Mouse (Mus musculus) MEL (cell line): ENCODE measurements around the gene Camta1. TPM values are rescaled to one million over a fixed set of nuclear protein-coding genes. Genes with fewer than 3 reads are reported as not detected.
A peak's percentile ranks its signal among the peaks of the same experiment; 100 is the strongest.

Source experiments
- DNase-seq: peaks from one replicate; pipeline ENCODE4 v3.0.0; 2011; ENCODE audit warnings: low read depth, low spot score
- H3K27ac ChIP-seq: 2 replicates; pipeline ENCODE4 v1.5.1; 2012; ENCODE audit warnings: low read depth, mild to moderate bottlenecking, control low read depth, low read length, moderate library complexity; ENCODE audit not compliant: control insufficient read depth
- H3K27me3 ChIP-seq, 2 experiments: fragments of 150-350 bp in 1 of 2; sonication (generic) in 1 of 2; 2 replicates each; pipeline ENCODE4 v1.6.1; 2012; ENCODE audit warnings: low read length in 2 of 2, mild to moderate bottlenecking in 2 of 2, improper control_type of control experiment in 1 of 2, moderate library complexity in 1 of 2; ENCODE audit not compliant: insufficient read depth in 2 of 2, control insufficient read depth in 1 of 2
- H3K36me3 ChIP-seq, 2 experiments: 2 replicates each; pipeline ENCODE4 v1.6.1; 2012 to 2014; ENCODE audit warnings: low read length in 2 of 2, improper control_type of control experiment in 1 of 2, inconsistent platforms in 1 of 2, mild to moderate bottlenecking in 1 of 2; ENCODE audit not compliant: insufficient read depth in 2 of 2, control insufficient read depth in 1 of 2
- H3K4me1 ChIP-seq, 2 experiments: fragments of 150-350 bp in 1 of 2; sonication (generic) in 1 of 2; 2 replicates each; pipeline ENCODE4 v1.6.1; 2012; ENCODE audit warnings: low read length in 2 of 2, improper control_type of control experiment in 1 of 2, mild to moderate bottlenecking in 1 of 2; ENCODE audit not compliant: insufficient read depth in 2 of 2, control insufficient read depth in 1 of 2
- H3K4me3 ChIP-seq, 2 experiments: fragments of 150-350 bp in 1 of 2; sonication (generic) in 1 of 2; 2 replicates each; pipeline ENCODE4 v1.5.1; 2012; ENCODE audit warnings: low read depth in 2 of 2, low read length in 2 of 2, mild to moderate bottlenecking in 2 of 2, moderate library complexity in 2 of 2, control low read depth in 1 of 2, improper control_type of control experiment in 1 of 2; ENCODE audit not compliant: control insufficient read depth in 1 of 2, insufficient read depth in 1 of 2
- H3K79me2 ChIP-seq: 2 replicates; pipeline ENCODE4 v1.6.1; 2012; ENCODE audit warnings: mild to moderate bottlenecking, low read length, moderate library complexity; ENCODE audit not compliant: control insufficient read depth, poor library complexity, insufficient read depth
- H3K9ac ChIP-seq: 2 replicates; pipeline ENCODE4 v1.6.1; 2012; ENCODE audit warnings: low read depth, mild to moderate bottlenecking, control low read depth, low read length, moderate library complexity; ENCODE audit not compliant: control insufficient read depth, poor library complexity, severe bottlenecking
- H3K9me3 ChIP-seq: fragments of 150-350 bp; sonication (generic); replicated peaks from 2 replicates; pipeline ENCODE4 v1.6.1; 2012; ENCODE audit warnings: mild to moderate bottlenecking, low read length, improper control_type of control experiment, moderate library complexity; ENCODE audit not compliant: insufficient read depth
- CTCF ChIP-seq, 3 experiments: IDR thresholded peaks in 2 of 3; conservative IDR thresholded peaks in 1 of 3; 2 replicates each; pipeline ENCODE4 v1.5.1; 2011 to 2012; ENCODE audit warnings: low read length in 3 of 3, low read depth in 2 of 3, mild to moderate bottlenecking in 2 of 3, improper control_type of control experiment in 1 of 3, inconsistent platforms in 1 of 3, mixed read lengths in 1 of 3, moderate library complexity in 1 of 3; ENCODE audit not compliant: control insufficient read depth in 1 of 3, insufficient read depth in 1 of 3, poor library complexity in 1 of 3, severe bottlenecking in 1 of 3
- ELF1 ChIP-seq: IDR thresholded peaks from 2 replicates; pipeline ENCODE4 v1.6.1; 2014; ENCODE audit warnings: low read depth, mild to moderate bottlenecking, inconsistent platforms, low read length, improper control_type of control experiment, moderate library complexity
- EP300 ChIP-seq, 2 experiments: IDR thresholded peaks; 2 replicates each; pipeline ENCODE4 v1.6.1; 2011; ENCODE audit warnings: improper control_type of control experiment in 2 of 2, low read length in 2 of 2, low read depth in 1 of 2, mild to moderate bottlenecking in 1 of 2
- ETS1 ChIP-seq: IDR thresholded peaks from 2 replicates; pipeline ENCODE4 v1.6.1; 2012; ENCODE audit warnings: low read depth, mild to moderate bottlenecking, inconsistent platforms, low read length, improper control_type of control experiment, moderate library complexity
- GABPA ChIP-seq: IDR thresholded peaks from 2 replicates; pipeline ENCODE4 v1.6.1; 2012; ENCODE audit warnings: low read depth, mild to moderate bottlenecking, inconsistent platforms, low read length, improper control_type of control experiment, moderate library complexity
- GATA1 ChIP-seq: IDR thresholded peaks from 2 replicates; pipeline ENCODE4 v1.6.1; 2011; ENCODE audit warnings: low read depth, low read length, improper control_type of control experiment
- KAT2A ChIP-seq: conservative IDR thresholded peaks from 2 replicates; pipeline ENCODE4 v1.6.1; 2012; ENCODE audit warnings: low read depth, low read length, improper control_type of control experiment, inconsistent platforms
- MAFK ChIP-seq: IDR thresholded peaks from 2 replicates; pipeline ENCODE4 v1.6.1; 2011; ENCODE audit warnings: low read depth, mild to moderate bottlenecking, low read length, improper control_type of control experiment, borderline replicate concordance
- MAX ChIP-seq: IDR thresholded peaks from 2 replicates; pipeline ENCODE4 v1.6.1; 2011; ENCODE audit warnings: low read length, improper control_type of control experiment
- MAZ ChIP-seq: IDR thresholded peaks from 2 replicates; pipeline ENCODE4 v1.6.1; 2012; ENCODE audit warnings: low read depth, mild to moderate bottlenecking, inconsistent platforms, low read length, improper control_type of control experiment
- MEF2A ChIP-seq: IDR thresholded peaks from 2 replicates; pipeline ENCODE4 v1.6.1; 2014; ENCODE audit warnings: low read depth, mild to moderate bottlenecking, inconsistent platforms, low read length, improper control_type of control experiment; ENCODE audit not compliant: poor library complexity, insufficient replicate concordance, severe bottlenecking; ENCODE audit errors: extremely low read depth
- MXI1 ChIP-seq: IDR thresholded peaks from 2 replicates; pipeline ENCODE4 v1.6.1; 2011; ENCODE audit warnings: mild to moderate bottlenecking, low read depth, low read length, improper control_type of control experiment
- MYB ChIP-seq: IDR thresholded peaks from 2 replicates; pipeline ENCODE4 v1.6.1; 2011; ENCODE audit warnings: mild to moderate bottlenecking, low read depth, low read length, improper control_type of control experiment
- NELFE ChIP-seq: IDR thresholded peaks from 2 replicates; pipeline ENCODE4 v1.6.1; 2011; ENCODE audit warnings: low read depth, low read length, improper control_type of control experiment
- POLR2A ChIP-seq, 2 experiments: IDR thresholded peaks; 2 replicates each; pipeline ENCODE4 v1.6.1; 2011 to 2012; ENCODE audit warnings: low read length in 2 of 2, mild to moderate bottlenecking in 2 of 2, control low read depth in 1 of 2, improper control_type of control experiment in 1 of 2, low read depth in 1 of 2, moderate library complexity in 1 of 2; ENCODE audit not compliant: control insufficient read depth in 1 of 2, insufficient read depth in 1 of 2, poor library complexity in 1 of 2
- POLR2AphosphoS2 ChIP-seq: IDR thresholded peaks from 2 replicates; pipeline ENCODE4 v1.6.1; 2011; ENCODE audit warnings: low read length, improper control_type of control experiment
- POLR2AphosphoS5 ChIP-seq: IDR thresholded peaks from 2 replicates; pipeline ENCODE4 v1.6.1; 2012; ENCODE audit warnings: low read depth, borderline replicate concordance, mild to moderate bottlenecking, inconsistent platforms, low read length, moderate library complexity, mixed read lengths
- RAD21 ChIP-seq: IDR thresholded peaks from 2 replicates; pipeline ENCODE4 v1.6.1; 2011; ENCODE audit warnings: mild to moderate bottlenecking, low read depth, low read length, improper control_type of control experiment
- RCOR1 ChIP-seq: IDR thresholded peaks from 2 replicates; pipeline ENCODE4 v1.6.1; 2012; ENCODE audit warnings: low read depth, mild to moderate bottlenecking, inconsistent platforms, low read length, improper control_type of control experiment
- SIN3A ChIP-seq: IDR thresholded peaks from 2 replicates; pipeline ENCODE4 v1.6.1; 2012; ENCODE audit warnings: low read length, improper control_type of control experiment, inconsistent platforms
- SMC3 ChIP-seq: IDR thresholded peaks from 2 replicates; pipeline ENCODE4 v1.6.1; 2011; ENCODE audit warnings: low read depth, low read length, improper control_type of control experiment
- TCF12 ChIP-seq: IDR thresholded peaks from 2 replicates; pipeline ENCODE4 v1.6.1; 2014; ENCODE audit warnings: low read depth, mild to moderate bottlenecking, inconsistent platforms, low read length, improper control_type of control experiment, moderate library complexity
- USF1 ChIP-seq: IDR thresholded peaks from 2 replicates; pipeline ENCODE4 v1.6.1; 2014; ENCODE audit warnings: low read depth, mild to moderate bottlenecking, inconsistent platforms, low read length, improper control_type of control experiment, moderate library complexity
- USF2 ChIP-seq, 2 experiments: IDR thresholded peaks; 2 replicates each; pipeline ENCODE4 v1.6.1; 2011 to 2012; ENCODE audit warnings: improper control_type of control experiment in 2 of 2, low read length in 2 of 2, borderline replicate concordance in 1 of 2, inconsistent platforms in 1 of 2, low read depth in 1 of 2, mild to moderate bottlenecking in 1 of 2; ENCODE audit not compliant: insufficient read depth in 1 of 2
- ZMIZ1 ChIP-seq: IDR thresholded peaks from 2 replicates; pipeline ENCODE4 v1.6.1; 2012; ENCODE audit warnings: low read depth, mild to moderate bottlenecking, inconsistent platforms, low read length, improper control_type of control experiment, moderate library complexity
- ZNF384 ChIP-seq: IDR thresholded peaks from 2 replicates; pipeline ENCODE4 v1.6.1; 2012; ENCODE audit warnings: low read depth, mild to moderate bottlenecking, inconsistent platforms, low read length, improper control_type of control experiment
- polyA plus RNA-seq, 2 experiments: library from polyadenylated mRNA; stranded (reverse) in 1 of 2; unstranded in 1 of 2; fragments of >175 nt in 1 of 2; fragments of >200 nt in 1 of 2; gene quantifications; 2 replicates each; pipeline versions ENCODE4 v1.2.1 to v1.2.4; 2012; ENCODE audit warnings: low replicate concordance in 2 of 2, low read depth in 1 of 2; ENCODE audit not compliant: insufficient read length in 2 of 2, insufficient read depth in 1 of 2, missing spikeins in 1 of 2
- total RNA-seq: library from RNA; depleted of rRNA; stranded (reverse); fragments of 300-350 nt; gene quantifications from 2 replicates; pipeline ENCODE4 v1.2.3, GENCODE M21; 2012

Gene Camta1
- total and polyA plus RNA-seq, 3 experiments, result 28.2 to 87.5 TPM; not detected in 1

DNA sequence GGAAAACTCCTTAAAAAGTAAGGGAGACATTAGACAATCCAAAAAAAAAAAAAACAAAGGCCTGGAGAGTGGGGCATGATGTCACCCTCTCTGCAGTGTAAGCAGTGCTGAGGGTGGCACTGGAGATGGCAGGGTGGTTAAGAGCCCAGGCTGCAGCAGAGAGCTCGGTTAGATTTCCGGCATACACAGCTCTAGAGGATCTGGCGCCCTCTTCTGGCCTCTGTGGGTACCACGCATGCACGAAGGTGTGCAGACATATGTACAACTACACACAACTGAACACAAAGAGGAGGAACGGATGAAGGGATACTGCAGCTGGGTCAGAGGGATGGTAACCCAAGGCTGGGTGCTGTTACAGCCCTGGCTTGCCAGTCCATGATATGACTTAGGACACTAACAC lies 854.7 kb downstream of the Camta1 start:
- no peaks in the 10 kb centered on the region for H3K4me1 ChIP-seq
- no peaks in the 10 kb centered on the region for H3K9me3 ChIP-seq
- TF ChIP-seq POLR2AphosphoS5 (no peak), ZNF384 (no peak), RAD21 (peak; percentile 21; the same call in 1 of the 2 replicates), ELF1 (no peak), GABPA (no peak), POLR2AphosphoS2 (no peak), TCF12 (no peak), SIN3A (no peak), SMC3 (peak; percentile 36), POLR2A (IDR thresholded peaks at IDR 0.05; ENCODE audit: control insufficient read depth in 1 of 2, insufficient read depth in 1 of 2, low read depth in 1 of 2, low read length in 2 of 2, poor library complexity in 1 of 2) (no peak), ETS1 (no peak), MYB (no peak), NELFE (no peak), EP300 (IDR thresholded peaks at IDR 0.05; ENCODE audit: low read depth in 1 of 2, low read length in 2 of 2) (no peak), MAFK (no peak), RCOR1 (no peak), USF2 (IDR thresholded peaks at IDR 0.05; ENCODE audit: borderline replicate concordance in 1 of 2, insufficient read depth in 1 of 2, low read depth in 1 of 2, low read length in 2 of 2) (no peak), ZMIZ1 (no peak), MEF2A (no peak), MAX (no peak), CTCF (IDR thresholded peaks at IDR 0.05 in 2 of 3, conservative IDR thresholded peaks at IDR 0.05 in 1 of 3; ENCODE audit: control insufficient read depth in 1 of 3, insufficient read depth in 1 of 3, low read depth in 2 of 3, low read length in 3 of 3, poor library complexity in 1 of 3, severe bottlenecking in 1 of 3) (peak; percentile 68 to 84 (median 79))
- TF ChIP-seq, all 39 proteins: peak for 3
- H3K9ac ChIP-seq, result no peak overlapping the region
- H3K36me3 ChIP-seq, result no peaks in the 10 kb centered on the region
- no peak overlapping the region for H3K27ac ChIP-seq
- no peaks in the 10 kb centered on the region for H3K27me3 ChIP-seq
- no peaks in the 10 kb centered on the region for H3K79me2 ChIP-seq
- DNase-seq, result peak; percentile 57
- no peak overlapping the region for H3K4me3 ChIP-seq

GRCm38 (mm10) chr4:151005656-151006318 lies 855.9 kb downstream of the Camta1 start:
- Histone ChIP-seq H3K27me3 (no peaks in the 10 kb centered on the region), H3K9ac (no peak overlapping the region), H3K4me1 (no peaks in the 10 kb centered on the region), H3K36me3 (no peaks in the 10 kb centered on the region), H3K27ac (no peak overlapping the region), H3K4me3 (no peak overlapping the region), H3K79me2 (no peaks in the 10 kb centered on the region), H3K9me3 (no peaks in the 10 kb centered on the region)
- no peak for DNase-seq
- TF ChIP-seq MEF2A, result no peak
- TF ChIP-seq POLR2AphosphoS2, result no peak
- TF ChIP-seq POLR2A (IDR thresholded peaks at IDR 0.05; ENCODE audit: control insufficient read depth in 1 of 2, insufficient read depth in 1 of 2, low read depth in 1 of 2, low read length in 2 of 2, poor library complexity in 1 of 2), result no peak
- no peak for TF ChIP-seq MXI1
- no peak for TF ChIP-seq SMC3
- TF ChIP-seq MAZ, result no peak
- TF ChIP-seq ETS1, result no peak
- no peak for TF ChIP-seq USF1
- no peak for TF ChIP-seq KAT2A
- no peak for TF ChIP-seq GATA1
